Mouse (Mus musculus) embryonic facial prominence, embryonic 10.5 days (tissue): ENCODE measurements around the gene Nup93. TPM values are rescaled to one million over a fixed set of nuclear protein-coding genes. Genes with fewer than 3 reads are reported as not detected.

ENCODE experiments used
- DNase-seq: peaks from one replicate; pipeline ENCODE4 v3.0.0-alpha.2; 2017; ENCODE audit warnings: low spot score
- H3K27ac ChIP-seq: fragments of 300-500 bp; sonication (generic); replicated peaks from 2 replicates; pipeline ENCODE4 v1.5.1; 2016; ENCODE audit warnings: mild to moderate bottlenecking
- H3K27me3 ChIP-seq: fragments of 300-500 bp; sonication (generic); replicated peaks from 2 replicates; pipeline ENCODE4 v1.6.1; 2016; ENCODE audit warnings: low read depth, mild to moderate bottlenecking; ENCODE audit not compliant: poor library complexity, severe bottlenecking
- H3K36me3 ChIP-seq: fragments of 300-500 bp; sonication (generic); replicated peaks from 2 replicates; pipeline ENCODE4 v1.6.1; 2016; ENCODE audit warnings: mild to moderate bottlenecking, moderate library complexity
- H3K4me1 ChIP-seq: fragments of 300-500 bp; sonication (generic); 2 replicates; pipeline ENCODE4 v1.6.1; 2016
- H3K4me3 ChIP-seq: fragments of 300-500 bp; sonication (generic); 2 replicates; pipeline ENCODE4 v1.5.1; 2016; ENCODE audit warnings: mild to moderate bottlenecking, moderate library complexity
- H3K9me3 ChIP-seq: fragments of 300-500 bp; sonication (generic); 2 replicates; pipeline ENCODE4 v1.6.1; 2016; ENCODE audit warnings: mild to moderate bottlenecking
- WGBS: fragments of 180-500 bp; shearing (Covaris S2); methylation state at CpG from one replicate; pipeline ENCODE4 v1.1.7; 2016; 5-methylcytosine and 5-hydroxymethylcytosine counted together
- polyA plus RNA-seq: library from polyadenylated mRNA; unstranded; fragments of >200 nt; fragmentation: Nextera tagmentation; extraction: Ambion mirVana; gene quantifications from 2 replicates; pipeline ENCODE4 v1.2.1, GENCODE M21; 2016

The Nup93 gene
- polyA plus RNA-seq, 1 experiment from 2014 or later, result 150 TPM

GRCm38 (mm10) chr8:94191101-94191691 is 23.2 kb upstream of the Nup93 start:
- Histone ChIP-seq H3K4me1 (peaks cover 44% of the 10 kb centered on the region), H3K36me3 (no peaks in the 10 kb centered on the region), H3K27ac (peak overlapping the region; percentile 14; the same call in 1 of the 2 replicates), H3K9me3 (no peaks in the 10 kb centered on the region), H3K27me3 (peaks cover 43% of the 10 kb centered on the region), H3K4me3 (peak overlapping the region; percentile 53)
- 24% methylated on average over 21 of the region's 21 CpGs for WGBS
- peak; percentile 66 for DNase-seq

- H3K36me3 ChIP-seq, result no peaks in the 10 kb centered on the region
- no peak overlapping the region for H3K27ac ChIP-seq
- H3K4me3 ChIP-seq, result no peak overlapping the region
- WGBS, result 37% methylated on average over 1 of the region's 1 CpGs
- no peaks in the 10 kb centered on the region for H3K9me3 ChIP-seq
- H3K27me3 ChIP-seq, result peaks cover 25% of the 10 kb centered on the region
- peaks cover 28% of the 10 kb centered on the region for H3K4me1 ChIP-seq
- DNase-seq, result no peak
Observed at GRCm38 (mm10) chr8:94192926-94193325, 21.4 kb upstream of the Nup93 start.

- Histone ChIP-seq H3K9me3 (no peaks in the 10 kb centered on the region), H3K27me3 (peaks cover 9% of the 10 kb centered on the region; the same call in 1 of the 2 replicates), H3K4me1 (peaks cover 22% of the 10 kb centered on the region), H3K27ac (no peak overlapping the region), H3K4me3 (no peak overlapping the region), H3K36me3 (no peaks in the 10 kb centered on the region)
- WGBS, result 85% methylated on average over 7 of the region's 7 CpGs
- no peak for DNase-seq
Observed at GRCm38 (mm10) chr8:94194591-94195223, 19.7 kb upstream of the Nup93 start.

GRCm38 (mm10) chr8:94199202-94199869 is 15.0 kb upstream of the Nup93 start:
- H3K27me3 ChIP-seq, result no peaks in the 10 kb centered on the region
- 45% methylated on average over 10 of the region's 10 CpGs for WGBS
- no peaks in the 10 kb centered on the region for H3K36me3 ChIP-seq
- H3K27ac ChIP-seq, result no peak overlapping the region
- no peak overlapping the region for H3K4me3 ChIP-seq
- H3K9me3 ChIP-seq, result no peaks in the 10 kb centered on the region
- no peaks in the 10 kb centered on the region for H3K4me1 ChIP-seq
- DNase-seq, result peak; percentile 75

GRCm38 (mm10) chr8:94204043-94204442 is 10.3 kb upstream of the Nup93 start:
- Histone ChIP-seq H3K27me3 (no peaks in the 10 kb centered on the region), H3K9me3 (no peaks in the 10 kb centered on the region)
- WGBS, result 81% methylated on average over 3 of the region's 3 CpGs

GRCm38 (mm10) chr8:94205736-94206135 is 8.6 kb upstream of the Nup93 start:
- no peaks in the 10 kb centered on the region for H3K4me1 ChIP-seq
- no peaks in the 10 kb centered on the region for H3K36me3 ChIP-seq
- WGBS, result 17% methylated on average over 5 of the region's 5 CpGs
- no peaks in the 10 kb centered on the region for H3K9me3 ChIP-seq
- DNase-seq, result peak; percentile 83
- no peaks in the 10 kb centered on the region for H3K27me3 ChIP-seq
- H3K27ac ChIP-seq, result no peak overlapping the region
- no peak overlapping the region for H3K4me3 ChIP-seq

More at GRCm38 (mm10) chr8:94204043-94204442, 10.3 kb upstream of the Nup93 start:
- no peak for DNase-seq
- Histone ChIP-seq H3K4me1 (no peaks in the 10 kb centered on the region), H3K36me3 (no peaks in the 10 kb centered on the region), H3K27ac (no peak overlapping the region), H3K4me3 (no peak overlapping the region)

- no peak for DNase-seq
- no peak overlapping the region for H3K27ac ChIP-seq
- no peak overlapping the region for H3K4me3 ChIP-seq
- H3K36me3 ChIP-seq, result no peaks in the 10 kb centered on the region
- WGBS, result 79% methylated on average over 8 of the region's 8 CpGs
- H3K9me3 ChIP-seq, result no peaks in the 10 kb centered on the region
- no peaks in the 10 kb centered on the region for H3K27me3 ChIP-seq
- no peaks in the 10 kb centered on the region for H3K4me1 ChIP-seq
Observed at GRCm38 (mm10) chr8:94206256-94206655, 8.1 kb upstream of the Nup93 start.

- Histone ChIP-seq H3K9me3 (no peaks in the 10 kb centered on the region), H3K4me3 (no peak overlapping the region), H3K36me3 (no peaks in the 10 kb centered on the region), H3K27ac (no peak overlapping the region), H3K27me3 (no peaks in the 10 kb centered on the region), H3K4me1 (no peaks in the 10 kb centered on the region)
- DNase-seq, result no peak
- WGBS, result 74% methylated on average over 2 of the region's 2 CpGs
Observed at GRCm38 (mm10) chr8:94207491-94207890, 6.9 kb upstream of the Nup93 start.

GRCm38 (mm10) chr8:94209639-94210038 is 4.7 kb upstream of the Nup93 start:
- Histone ChIP-seq H3K27ac (no peak overlapping the region), H3K4me3 (no peak overlapping the region), H3K4me1 (peaks cover 7% of the 10 kb centered on the region), H3K27me3 (no peaks in the 10 kb centered on the region), H3K36me3 (no peaks in the 10 kb centered on the region), H3K9me3 (no peaks in the 10 kb centered on the region)
- WGBS, result 85% methylated on average over 6 of the region's 6 CpGs
- no peak for DNase-seq

GRCm38 (mm10) chr8:94210225-94210624 is 4.1 kb upstream of the Nup93 start:
- Histone ChIP-seq H3K36me3 (no peaks in the 10 kb centered on the region), H3K27me3 (no peaks in the 10 kb centered on the region), H3K27ac (no peak overlapping the region), H3K9me3 (no peaks in the 10 kb centered on the region), H3K4me1 (peaks cover 11% of the 10 kb centered on the region), H3K4me3 (no peak overlapping the region)
- 77% methylated on average over 3 of the region's 3 CpGs for whole genome bisulfite sequencing
- no peak for DNase-seq

GRCm38 (mm10) chr8:94213819-94214218 is 545 bp upstream of the Nup93 start:
- H3K27ac ChIP-seq, result no peak overlapping the region
- H3K9me3 ChIP-seq, result no peaks in the 10 kb centered on the region
- H3K4me3 ChIP-seq, result peak overlapping the region; percentile 81
- no peaks in the 10 kb centered on the region for H3K36me3 ChIP-seq
- peaks cover 25% of the 10 kb centered on the region for H3K4me1 ChIP-seq
- WGBS, result 68% methylated on average over 6 of the region's 6 CpGs
- H3K27me3 ChIP-seq, result no peaks in the 10 kb centered on the region
- DNase-seq, result no peak

GRCm38 (mm10) chr8:94227381-94227939 is 13.1 kb downstream of the Nup93 start:
- no peaks in the 10 kb centered on the region for H3K27me3 ChIP-seq
- peaks cover 57% of the 10 kb centered on the region for H3K36me3 ChIP-seq
- no peaks in the 10 kb centered on the region for H3K4me1 ChIP-seq
- no peak overlapping the region for H3K4me3 ChIP-seq
- DNase-seq, result no peak
- WGBS, result 90% methylated on average over 7 of the region's 7 CpGs
- H3K9me3 ChIP-seq, result no peaks in the 10 kb centered on the region
- no peak overlapping the region for H3K27ac ChIP-seq
